Comparison of ENCODE assay signal across 26 mouse cellular contexts in genomic region chr15:62641051-62641710, GRCm38 (mm10).
A peak's percentile ranks its signal among the peaks of the same experiment; 100 is the strongest.
DNase-seq lines count a peak whose midpoint lies in the region; ATAC-seq and TF ChIP-seq lines count a peak whose summit lies in the region.
"Had no signal": no experiment of that assay in that cellular context is flagged by ENCODE, and none has a peak within 500 bp of the region (broad histone marks: within the 10 kb centered on the region; RNA-seq: fewer than 3 reads in every experiment).

No protein-coding gene starts in this region.

- peak; percentile 4 for DNase-seq in heart, adult 8-10 months (ENCODE audit: low spot score)
- no peak for DNase-seq in heart, postnatal 4 days
- peak; percentile 36 for DNase-seq in lung, postnatal 10 days
- DNase-seq in lung, adult 2 months = no peak
- DNase-seq in gastrocnemius, postnatal 10 days = peak; percentile 4
- DNase-seq in retina, postnatal 1 day = peak; percentile 53
- DNase-seq in adrenal gland, adult (ENCODE audit: inconsistent age in 2 of 2, low spot score in 1 of 2) = no peak
- DNase-seq: adrenal gland, postnatal 36 days; cerebellum, adult 11-12 months; cerebellum, postnatal 25 days; heart, adult 11 months; heart, postnatal 14 days; kidney, adult 18-20 months; kidney, postnatal 4 days; liver, embryonic 13.5 days; lung, embryonic 14.5 days; right cerebral cortex, postnatal 4 days; thymus, adult 18-20 months; thymus, postnatal 36 days had no signal

- TF ChIP-seq POLR2A in lung, adult 2 months (IDR thresholded peaks at IDR 0.05; ENCODE audit: borderline replicate concordance, extremely low read depth, low read depth, low read length) = no peak

- no peak for ATAC-seq in megakaryocyte, adult 5-6 weeks (ENCODE audit: poor library complexity, severe bottlenecking)
- ATAC-seq: CD4-positive, CD25-positive, alpha-beta regulatory T cell, adult 4 months; midbrain, embryonic 13.5 days had no signal

- no peak overlapping the region for H3K4me3 ChIP-seq in lung, adult 2 months (replicated peaks; ENCODE audit: extremely low read depth, low read depth, low read length)
- H3K4me3 ChIP-seq: embryonic facial prominence, embryonic 12.5 days; heart, embryonic 13.5 days; hindbrain, embryonic 13.5 days; liver, embryonic 13.5 days; megakaryocyte, embryonic 14.5 days; midbrain, embryonic 13.5 days had no signal

- WGBS in lung, adult 2 months = 69% methylated on average over 7 of the region's 7 CpGs

- TF ChIP-seq CTCF in lung, adult 2 months (IDR thresholded peaks at IDR 0.05; ENCODE audit: insufficient read depth, low read length) = no peak

- H3K4me1 ChIP-seq in lung, adult 2 months (ENCODE audit: control insufficient read depth, insufficient read depth, low read length) = no peaks in the 10 kb centered on the region
- H3K4me1 ChIP-seq: embryonic facial prominence, embryonic 12.5 days; heart, embryonic 13.5 days; hindbrain, embryonic 13.5 days; megakaryocyte, embryonic 14.5 days; midbrain, embryonic 13.5 days had no signal

Comparison
In these comparisons a context has a peak if more than half of its experiments do, and no peak if none do; other contexts are left out.
1. DNase-seq: peak in heart, adult 8-10 months (single experiment), lung, postnatal 10 days (single experiment), gastrocnemius, postnatal 10 days (single experiment) and retina, postnatal 1 day (single experiment); none in heart, postnatal 4 days (single experiment), lung, adult 2 months (single experiment) and adrenal gland, adult (0 of 2).